Mouse (Mus musculus) testis, adult 2 months (tissue): ENCODE data around the gene Tpk1. TPM values are rescaled to one million over a fixed set of nuclear protein-coding genes. Genes with fewer than 3 reads are reported as not detected.

Source experiments
- H3K27ac ChIP-seq: fragments of 200-500 bp; 2 replicates; pipeline ENCODE4 v1.5.1; 2012; ENCODE audit warnings: low read depth, low read length; ENCODE audit not compliant: control insufficient read depth, insufficient read depth
- H3K27me3 ChIP-seq: fragments of 200-500 bp; 2 replicates; pipeline ENCODE4 v1.6.1; 2012; ENCODE audit warnings: mild to moderate bottlenecking, low read length, moderate library complexity; ENCODE audit not compliant: control insufficient read depth, insufficient read depth
- H3K36me3 ChIP-seq: fragments of 200-500 bp; 2 replicates; pipeline ENCODE4 v1.6.1; 2012; ENCODE audit warnings: mild to moderate bottlenecking, low read length; ENCODE audit not compliant: control insufficient read depth, insufficient read depth
- H3K4me1 ChIP-seq: fragments of 200-500 bp; 2 replicates; pipeline ENCODE4 v1.6.1; 2012; ENCODE audit warnings: low read length; ENCODE audit not compliant: control insufficient read depth, insufficient read depth
- H3K4me3 ChIP-seq: fragments of 200-500 bp; 2 replicates; pipeline ENCODE4 v1.5.1; 2012; ENCODE audit warnings: low read depth, mild to moderate bottlenecking, low read length, moderate library complexity, mixed read lengths; ENCODE audit not compliant: control insufficient read depth
- CTCF ChIP-seq: fragments of 200-500 bp; IDR thresholded peaks from 2 replicates; pipeline ENCODE4 v1.5.1; 2012; ENCODE audit warnings: low read depth, mild to moderate bottlenecking, inconsistent platforms, low read length, moderate library complexity; ENCODE audit not compliant: control insufficient read depth, insufficient read depth, insufficient replicate concordance
- POLR2A ChIP-seq: fragments of 200-500 bp; IDR thresholded peaks from 2 replicates; pipeline ENCODE4 v1.6.1; 2012; ENCODE audit warnings: low read depth, mild to moderate bottlenecking, inconsistent platforms, low read length, moderate library complexity; ENCODE audit not compliant: control insufficient read depth
- polyA plus RNA-seq: library from polyadenylated mRNA; depleted of rRNA; stranded (reverse); fragments of >200 nt; gene quantifications from 2 replicates; pipeline ENCODE4 v1.2.3, GENCODE M21; 2012

The Tpk1 gene
- polyA plus RNA-seq, 1 experiment: 1.7 TPM

- TF ChIP-seq CTCF (no peak), POLR2A (no peak)
- Histone ChIP-seq H3K4me3 (no peak overlapping the region), H3K27me3 (no peaks in the 10 kb centered on the region), H3K27ac (no peak overlapping the region), H3K36me3 (no peaks in the 10 kb centered on the region), H3K4me1 (no peaks in the 10 kb centered on the region)
Observed at GRCm38 (mm10) chr6:43366952-43367351, 299.1 kb downstream of the Tpk1 start.

- no peak overlapping the region for H3K27ac ChIP-seq
- H3K27me3 ChIP-seq: no peaks in the 10 kb centered on the region
- H3K4me1 ChIP-seq: no peaks in the 10 kb centered on the region
- no peaks in the 10 kb centered on the region for H3K36me3 ChIP-seq
- no peak overlapping the region for H3K4me3 ChIP-seq
- TF ChIP-seq CTCF: no peak
- TF ChIP-seq POLR2A: no peak
Observed at GRCm38 (mm10) chr6:43363917-43364316, 302.2 kb downstream of the Tpk1 start.

GRCm38 (mm10) chr6:43363291-43363820 is 302.7 kb downstream of the Tpk1 start:
- TF ChIP-seq CTCF (no peak), POLR2A (no peak)
- no peaks in the 10 kb centered on the region for H3K4me1 ChIP-seq
- H3K27ac ChIP-seq: no peak overlapping the region
- H3K36me3 ChIP-seq: no peaks in the 10 kb centered on the region
- H3K27me3 ChIP-seq: no peaks in the 10 kb centered on the region
- H3K4me3 ChIP-seq: no peak overlapping the region

- no peaks in the 10 kb centered on the region for H3K36me3 ChIP-seq
- no peaks in the 10 kb centered on the region for H3K4me1 ChIP-seq
- no peak overlapping the region for H3K27ac ChIP-seq
- H3K27me3 ChIP-seq: no peaks in the 10 kb centered on the region
- H3K4me3 ChIP-seq: no peak overlapping the region
- no peak for TF ChIP-seq CTCF
- TF ChIP-seq POLR2A: no peak
Observed at GRCm38 (mm10) chr6:43361248-43361647, 304.8 kb downstream of the Tpk1 start.

GRCm38 (mm10) chr6:43360214-43360613 is 305.9 kb downstream of the Tpk1 start:
- H3K4me3 ChIP-seq: no peak overlapping the region
- TF ChIP-seq CTCF: no peak
- no peak for TF ChIP-seq POLR2A
- H3K27me3 ChIP-seq: no peaks in the 10 kb centered on the region
- no peak overlapping the region for H3K27ac ChIP-seq
- no peaks in the 10 kb centered on the region for H3K36me3 ChIP-seq
- no peaks in the 10 kb centered on the region for H3K4me1 ChIP-seq

GRCm38 (mm10) chr6:43354562-43355241 is 311.4 kb downstream of the Tpk1 start:
- H3K36me3 ChIP-seq: no peaks in the 10 kb centered on the region
- no peaks in the 10 kb centered on the region for H3K4me1 ChIP-seq
- no peaks in the 10 kb centered on the region for H3K27me3 ChIP-seq
- no peak overlapping the region for H3K27ac ChIP-seq
- H3K4me3 ChIP-seq: no peak overlapping the region
- no peak for TF ChIP-seq POLR2A
- no peak for TF ChIP-seq CTCF

- TF ChIP-seq POLR2A (no peak), CTCF (no peak)
- H3K36me3 ChIP-seq: no peaks in the 10 kb centered on the region
- H3K27me3 ChIP-seq: no peaks in the 10 kb centered on the region
- no peak overlapping the region for H3K27ac ChIP-seq
- H3K4me3 ChIP-seq: no peak overlapping the region
- H3K4me1 ChIP-seq: no peaks in the 10 kb centered on the region
Observed at GRCm38 (mm10) chr6:43353446-43353845, 312.6 kb downstream of the Tpk1 start.
